ENCODE assay signal across 11 mouse cellular contexts in genomic region chr10:81024346-81024937, GRCm38 (mm10). TPM values are rescaled to one million over a fixed set of nuclear protein-coding genes. Genes with fewer than 3 reads are reported as not detected.
DNase-seq lines count a peak whose midpoint lies in the region; ATAC-seq and TF ChIP-seq lines count a peak whose summit lies in the region.
"Had no signal": no experiment of that assay in that cellular context is flagged by ENCODE, and none has a peak within 500 bp of the region (broad histone marks: within the 10 kb centered on the region; RNA-seq: fewer than 3 reads in every experiment).

No protein-coding gene starts in this region.

- peak overlapping the region; percentile 48; the same call in 1 of the 2 replicates for H3K4me2 ChIP-seq in stomach, embryonic 16.5 days (ENCODE audit: low read depth, low read length)
- H3K4me2 ChIP-seq in stomach, postnatal 0 days (replicated peaks; ENCODE audit: low read depth): no peak overlapping the region
- H3K4me2 ChIP-seq in forebrain, embryonic 12.5 days: peak overlapping the region; percentile 79

- no peak overlapping the region for H3K4me3 ChIP-seq in stomach, embryonic 16.5 days (replicated peaks; ENCODE audit: low read length)
- no peak overlapping the region for H3K4me3 ChIP-seq in stomach, postnatal 0 days (ENCODE audit: low read depth, low read length)
- peak overlapping the region; percentile 48 for H3K4me3 ChIP-seq in forebrain, embryonic 12.5 days (replicated peaks)
- peak overlapping the region; percentile 62 for H3K4me3 ChIP-seq in midbrain, embryonic 10.5 days
- H3K4me3 ChIP-seq: erythroblast, embryonic 14.5 days had no signal

- no peak overlapping the region for H3K9ac ChIP-seq in stomach, embryonic 16.5 days (ENCODE audit: low read length)
- H3K9ac ChIP-seq in stomach, postnatal 0 days (ENCODE audit: low read length): no peak overlapping the region
- H3K9ac ChIP-seq in forebrain, embryonic 12.5 days: peak overlapping the region; percentile 64; the same call in 1 of the 2 replicates
- H3K9ac ChIP-seq: lung, embryonic 15.5 days had no signal

- TF ChIP-seq EP300 in stomach, postnatal 0 days (optimal IDR thresholded peaks at IDR 0.05): no peak

- TF ChIP-seq CTCF in stomach, postnatal 0 days (IDR thresholded peaks at IDR 0.05; ENCODE audit: low read depth): no peak

- H3K9me3 ChIP-seq in stomach, embryonic 16.5 days (replicated peaks; ENCODE audit: control insufficient read depth, low read length): no peaks in the 10 kb centered on the region
- no peaks in the 10 kb centered on the region for H3K9me3 ChIP-seq in stomach, postnatal 0 days (ENCODE audit: control insufficient read depth, low read length)
- H3K9me3 ChIP-seq in forebrain, embryonic 12.5 days: no peaks in the 10 kb centered on the region
- H3K9me3 ChIP-seq in midbrain, embryonic 10.5 days (replicated peaks): no peaks in the 10 kb centered on the region
- H3K9me3 ChIP-seq: lung, embryonic 15.5 days had no signal

- no peak for ATAC-seq in stomach, embryonic 16.5 days (ENCODE audit: insufficient read depth, low FRiP score)
- ATAC-seq in stomach, postnatal 0 days (ENCODE audit: low FRiP score, low TSS enrichment): no peak
- peak; percentile 5; the same call in 1 of the 2 replicates for ATAC-seq in forebrain, embryonic 12.5 days (ENCODE audit: low FRiP score)

- H3K27me3 ChIP-seq in stomach, embryonic 16.5 days (ENCODE audit: control insufficient read depth, insufficient read depth, low read length): peaks cover 24% of the 10 kb centered on the region
- H3K27me3 ChIP-seq in stomach, postnatal 0 days (ENCODE audit: control insufficient read depth, insufficient read depth, low read length): 0 out of 2 replicates have a peak, but pooled peaks cover 3% of the 10 kb centered on the region
- H3K27me3 ChIP-seq in forebrain, embryonic 12.5 days: peaks cover 56% of the 10 kb centered on the region
- H3K27me3 ChIP-seq in midbrain, embryonic 10.5 days (ENCODE audit: low read depth, poor library complexity, severe bottlenecking): peaks cover 58% of the 10 kb centered on the region

- WGBS in stomach, embryonic 16.5 days: 70% methylated on average over 5 of the region's 5 CpGs
- WGBS in stomach, postnatal 0 days: 62% methylated on average over 5 of the region's 5 CpGs
- WGBS in forebrain, embryonic 12.5 days: 77% methylated on average over 5 of the region's 5 CpGs
- 78% methylated on average over 5 of the region's 5 CpGs for WGBS in midbrain, embryonic 10.5 days

- H3K36me3 ChIP-seq in stomach, embryonic 16.5 days (ENCODE audit: control insufficient read depth, insufficient read depth, low read length): no peaks in the 10 kb centered on the region
- H3K36me3 ChIP-seq in stomach, postnatal 0 days (ENCODE audit: control insufficient read depth, insufficient read depth, low read length): no peaks in the 10 kb centered on the region
- H3K36me3 ChIP-seq in forebrain, embryonic 12.5 days (replicated peaks): no peaks in the 10 kb centered on the region
- H3K36me3 ChIP-seq in midbrain, embryonic 10.5 days: no peaks in the 10 kb centered on the region
- H3K36me3 ChIP-seq: lung, embryonic 15.5 days had no signal

- no peak overlapping the region for H3K27ac ChIP-seq in stomach, embryonic 16.5 days (ENCODE audit: low read length)
- H3K27ac ChIP-seq in stomach, postnatal 0 days (replicated peaks): no peak overlapping the region
- no peak overlapping the region for H3K27ac ChIP-seq in forebrain, embryonic 12.5 days
- H3K27ac ChIP-seq in midbrain, embryonic 10.5 days (replicated peaks): peak overlapping the region; percentile 76
- H3K27ac ChIP-seq: lung, embryonic 15.5 days had no signal

- peaks cover 5% of the 10 kb centered on the region for H3K4me1 ChIP-seq in stomach, embryonic 16.5 days (ENCODE audit: control insufficient read depth, insufficient read depth, low read length)
- no peaks in the 10 kb centered on the region for H3K4me1 ChIP-seq in stomach, postnatal 0 days (replicated peaks; ENCODE audit: control insufficient read depth, insufficient read depth)
- peaks cover 13% of the 10 kb centered on the region for H3K4me1 ChIP-seq in forebrain, embryonic 12.5 days
- peaks cover 28% of the 10 kb centered on the region for H3K4me1 ChIP-seq in midbrain, embryonic 10.5 days

- no peak for DNase-seq in stomach, postnatal 0 days (ENCODE audit: low spot score)
- DNase-seq in midbrain, embryonic 10.5 days (ENCODE audit: low spot score): no peak
- no peak for DNase-seq in right cerebral cortex, postnatal 25 days
- no peak for DNase-seq in testis, postnatal 10 days (ENCODE audit: low spot score)
- DNase-seq in right cerebral cortex, adult 2 months (ENCODE audit: low spot score in 2 of 2): no peak
- DNase-seq: heart, adult 11 months; right cerebral cortex, postnatal 14 days had no signal

RNA-seq across cellular contexts. Expression of gene Diras1, which starts 1.0 kb away (rescaled TPM):
- polyA plus RNA-seq in stomach, embryonic 16.5 days (2015; fragmentation: Nextera tagmentation; extraction: Ambion mirVana): 0.49 and 0.57 TPM in 2 replicates
- polyA plus RNA-seq in stomach, postnatal 0 days (2015; fragmentation: Nextera tagmentation; extraction: Ambion mirVana): 0.40 and 0.42 TPM in 2 replicates
- 8.7 and 11.6 TPM in 2 replicates for polyA plus RNA-seq in forebrain, embryonic 12.5 days (2016; fragmentation: Nextera tagmentation; extraction: Ambion mirVana)
- 3.0 and 6.4 TPM in 2 replicates for polyA plus RNA-seq in midbrain, embryonic 10.5 days (2016; fragmentation: Nextera tagmentation; extraction: Ambion mirVana)
- polyA plus RNA-seq: erythroblast, embryonic 14.5 days had no signal

RNA-seq across cellular contexts. Expression of gene Gng7, which starts 9.7 kb away (rescaled TPM):
- polyA plus RNA-seq in stomach, embryonic 16.5 days (2015; fragmentation: Nextera tagmentation; extraction: Ambion mirVana): 5.2 and 6.1 TPM in 2 replicates
- 1.3 and 1.8 TPM in 2 replicates for polyA plus RNA-seq in stomach, postnatal 0 days (2015; fragmentation: Nextera tagmentation; extraction: Ambion mirVana)
- 9.8 and 11.0 TPM in 2 replicates for polyA plus RNA-seq in forebrain, embryonic 12.5 days (2016; fragmentation: Nextera tagmentation; extraction: Ambion mirVana)
- polyA plus RNA-seq in midbrain, embryonic 10.5 days (2016; fragmentation: Nextera tagmentation; extraction: Ambion mirVana): 6.0 and 8.4 TPM in 2 replicates
- polyA plus RNA-seq: erythroblast, embryonic 14.5 days had no signal

RNA-seq across cellular contexts. Expression of gene Slc39a3, which starts 12.8 kb away (rescaled TPM):
- polyA plus RNA-seq in stomach, embryonic 16.5 days (2015; fragmentation: Nextera tagmentation; extraction: Ambion mirVana): 18.2 and 20.9 TPM in 2 replicates
- polyA plus RNA-seq in stomach, postnatal 0 days (2015; fragmentation: Nextera tagmentation; extraction: Ambion mirVana): 11.0 and 11.1 TPM in 2 replicates
- polyA plus RNA-seq in forebrain, embryonic 12.5 days (2016; fragmentation: Nextera tagmentation; extraction: Ambion mirVana): 29.2 and 32.8 TPM in 2 replicates
- 17.4 and 26.6 TPM in 2 replicates for polyA plus RNA-seq in midbrain, embryonic 10.5 days (2016; fragmentation: Nextera tagmentation; extraction: Ambion mirVana)

RNA-seq across cellular contexts. Expression of gene Sgta, which starts 35.5 kb away (rescaled TPM):
- polyA plus RNA-seq in stomach, embryonic 16.5 days (2015; fragmentation: Nextera tagmentation; extraction: Ambion mirVana): 163 and 167 TPM in 2 replicates
- polyA plus RNA-seq in stomach, postnatal 0 days (2015; fragmentation: Nextera tagmentation; extraction: Ambion mirVana): 93.7 and 98.7 TPM in 2 replicates
- 262 and 280 TPM in 2 replicates for polyA plus RNA-seq in forebrain, embryonic 12.5 days (2016; fragmentation: Nextera tagmentation; extraction: Ambion mirVana)
- 289 and 314 TPM in 2 replicates for polyA plus RNA-seq in midbrain, embryonic 10.5 days (2016; fragmentation: Nextera tagmentation; extraction: Ambion mirVana)

RNA-seq across cellular contexts. Expression of gene Thop1, which starts 45.4 kb away (rescaled TPM):
- 55.4 and 64.4 TPM in 2 replicates for polyA plus RNA-seq in stomach, embryonic 16.5 days (2015; fragmentation: Nextera tagmentation; extraction: Ambion mirVana)
- 77.2 and 83.8 TPM in 2 replicates for polyA plus RNA-seq in stomach, postnatal 0 days (2015; fragmentation: Nextera tagmentation; extraction: Ambion mirVana)
- 65.0 and 69.2 TPM in 2 replicates for polyA plus RNA-seq in forebrain, embryonic 12.5 days (2016; fragmentation: Nextera tagmentation; extraction: Ambion mirVana)
- polyA plus RNA-seq in midbrain, embryonic 10.5 days (2016; fragmentation: Nextera tagmentation; extraction: Ambion mirVana): 87.1 and 107 TPM in 2 replicates

Comparison
In these comparisons a context has a peak if more than half of its experiments do, and no peak if none do; other contexts are left out.
1. H3K4me3 ChIP-seq: peak in forebrain, embryonic 12.5 days (single experiment) and midbrain, embryonic 10.5 days (single experiment); none in stomach, embryonic 16.5 days (single experiment) and stomach, postnatal 0 days (single experiment).